Mouse (Mus musculus) cerebellum, postnatal 25 days (tissue): Measurements from ENCODE around the gene Apc2.
A peak's percentile ranks its signal among the peaks of the same experiment; 100 is the strongest.

ENCODE experiments used
- DNase-seq, 2 experiments: peaks; one replicate each; pipeline ENCODE4 v3.0.0; 2021; ENCODE audit warnings: mixed read lengths in 2 of 2

The Apc2 gene

GRCm38 (mm10) chr10:80294788-80295303 is 931 bp upstream of the Apc2 start:
- peak in 1 of 2 experiments; percentile 47 for DNase-seq

GRCm38 (mm10) chr10:80296824-80297223 is 1.0 kb downstream of the Apc2 start:
- DNase-seq = peak in 1 of 2 experiments; percentile 52

GRCm38 (mm10) chr10:80297526-80298133 is 1.9 kb downstream of the Apc2 start:
- DNase-seq = peak; percentile 44 to 54

GRCm38 (mm10) chr10:80298571-80299281 is 2.9 kb downstream of the Apc2 start:
- peak; percentile 96 to 97 for DNase-seq

GRCm38 (mm10) chr10:80299301-80299700 is 3.5 kb downstream of the Apc2 start:
- DNase-seq = no peak

- peak; percentile 50 to 57 for DNase-seq
Observed at GRCm38 (mm10) chr10:80299824-80300223, 4.0 kb downstream of the Apc2 start.

- DNase-seq = peak; percentile 42 to 56
Observed at GRCm38 (mm10) chr10:80300672-80301181, 5.0 kb downstream of the Apc2 start.

GRCm38 (mm10) chr10:80301256-80302081 is 5.7 kb downstream of the Apc2 start:
- DNase-seq = peak; percentile 47 to 52

GRCm38 (mm10) chr10:80302082-80302355 is 6.2 kb downstream of the Apc2 start:
- peak in 1 of 2 experiments; percentile 53 for DNase-seq

- peak; percentile 58 to 70 for DNase-seq
Observed at GRCm38 (mm10) chr10:80302471-80302881, 6.7 kb downstream of the Apc2 start.

- DNase-seq = no peak
Observed at GRCm38 (mm10) chr10:80304458-80304857, 8.7 kb downstream of the Apc2 start.

GRCm38 (mm10) chr10:80304862-80305261 is 9.1 kb downstream of the Apc2 start:
- peak in 1 of 2 experiments; percentile 44 for DNase-seq

GRCm38 (mm10) chr10:80311560-80311959 is 15.8 kb downstream of the Apc2 start:
- DNase-seq = peak; percentile 64 to 66

GRCm38 (mm10) chr10:80312586-80313504 is 17.1 kb downstream of the Apc2 start:
- peak; percentile 72 to 73 for DNase-seq

GRCm38 (mm10) chr10:80313627-80314201 is 17.9 kb downstream of the Apc2 start:
- peak; percentile 73 to 79 for DNase-seq

- peak; percentile 38 to 46 for DNase-seq
Observed at GRCm38 (mm10) chr10:80314494-80315001, 18.8 kb downstream of the Apc2 start.

GRCm38 (mm10) chr10:80315315-80315714 is 19.5 kb downstream of the Apc2 start:
- peak in 1 of 2 experiments; percentile 37 for DNase-seq

GRCm38 (mm10) chr10:80316359-80316781 is 20.6 kb downstream of the Apc2 start:
- DNase-seq = peak; percentile 47 to 56

- no peak for DNase-seq
Observed at GRCm38 (mm10) chr10:80317011-80317410, 21.2 kb downstream of the Apc2 start.

GRCm38 (mm10) chr10:80320340-80320760 is 24.6 kb downstream of the Apc2 start, which contains the start of gene 2310011J03Rik:
2310011J03Rik (minus strand) TSS chr10:80320537.
- peak; percentile 89 to 94 for DNase-seq

GRCm38 (mm10) chr10:80321014-80321669 is 25.4 kb downstream of the Apc2 start:
- no peak for DNase-seq
